Mouse (Mus musculus) thymus, adult 2 months (tissue): Measurements from ENCODE around the gene Stk11. TPM values are rescaled to one million over a fixed set of nuclear protein-coding genes. Genes with fewer than 3 reads are reported as not detected.

Experiments used
- DNase-seq: peaks from one replicate; pipeline ENCODE4 v3.0.0; 2021
- H3K27ac ChIP-seq: fragments of 200-500 bp; 2 replicates; pipeline ENCODE4 v1.5.1; 2012; ENCODE audit warnings: low read length, control low read depth; ENCODE audit not compliant: control insufficient read depth, insufficient read depth
- H3K27me3 ChIP-seq: fragments of 200-500 bp; 2 replicates; pipeline ENCODE4 v1.6.1; 2012; ENCODE audit warnings: mild to moderate bottlenecking, low read length, moderate library complexity, mixed read lengths; ENCODE audit not compliant: control insufficient read depth, insufficient read depth
- H3K36me3 ChIP-seq: fragments of 200-500 bp; 2 replicates; pipeline ENCODE4 v1.6.1; 2012; ENCODE audit warnings: mild to moderate bottlenecking, low read length, moderate library complexity; ENCODE audit not compliant: control insufficient read depth, insufficient read depth
- H3K4me1 ChIP-seq: fragments of 200-500 bp; replicated peaks from 2 replicates; pipeline ENCODE4 v1.6.1; 2012; ENCODE audit warnings: low read length; ENCODE audit not compliant: control insufficient read depth, insufficient read depth
- H3K4me3 ChIP-seq: fragments of 200-500 bp; 2 replicates; pipeline ENCODE4 v1.5.1; 2012; ENCODE audit warnings: mild to moderate bottlenecking, low read length, control low read depth, moderate library complexity; ENCODE audit not compliant: control insufficient read depth, insufficient read depth
- CTCF ChIP-seq: fragments of 200-500 bp; IDR thresholded peaks from 2 replicates; pipeline ENCODE4 v1.5.1; 2012; ENCODE audit warnings: mild to moderate bottlenecking, control low read depth, low read length, moderate library complexity, borderline replicate concordance; ENCODE audit not compliant: control insufficient read depth, poor library complexity, insufficient read depth; ENCODE audit errors: extremely low read depth
- POLR2A ChIP-seq: fragments of 200-500 bp; IDR thresholded peaks from 2 replicates; pipeline ENCODE4 v1.6.1; 2012; ENCODE audit warnings: mild to moderate bottlenecking, low read length, control low read depth, moderate library complexity; ENCODE audit not compliant: control insufficient read depth, poor library complexity, insufficient read depth; ENCODE audit errors: extremely low read depth
- WGBS: fragments of 180-500 bp; shearing (Covaris S2); methylation state at CpG from one replicate; pipeline ENCODE4 v1.1.7; 2018; 5-methylcytosine and 5-hydroxymethylcytosine counted together
- polyA plus RNA-seq: library from polyadenylated mRNA; depleted of rRNA; stranded (reverse); fragments of >200 nt; gene quantifications from 2 replicates; pipeline ENCODE4 v1.2.3, GENCODE M21; 2012

The Stk11 gene
- polyA plus RNA-seq, 1 experiment = 270 TPM

- H3K36me3 ChIP-seq = no peaks in the 10 kb centered on the region
- TF ChIP-seq POLR2A (no peak), CTCF (no peak)
- no peaks in the 10 kb centered on the region for H3K27me3 ChIP-seq
- WGBS = 3% methylated on average over 30 of the region's 30 CpGs
- H3K4me1 ChIP-seq = peaks cover 29% of the 10 kb centered on the region
- DNase-seq = no peak
- peak overlapping the region; percentile 50 for H3K27ac ChIP-seq
- peak overlapping the region; percentile 73 for H3K4me3 ChIP-seq
Observed at GRCm38 (mm10) chr10:80116927-80117691, 1.5 kb downstream of the Stk11 start.

- H3K36me3 ChIP-seq = no peaks in the 10 kb centered on the region
- no peaks in the 10 kb centered on the region for H3K27me3 ChIP-seq
- 3% methylated on average over 1 of the region's 1 CpGs for WGBS
- H3K4me1 ChIP-seq = peaks cover 29% of the 10 kb centered on the region
- no peak for DNase-seq
- peak overlapping the region; percentile 73 for H3K4me3 ChIP-seq
- TF ChIP-seq CTCF (no peak), POLR2A (0 out of 2 replicates have a peak, but pooled peaks have one; percentile 29)
- H3K27ac ChIP-seq = peak overlapping the region; percentile 50
Observed at GRCm38 (mm10) chr10:80117736-80118135, 2.1 kb downstream of the Stk11 start.

DNA sequence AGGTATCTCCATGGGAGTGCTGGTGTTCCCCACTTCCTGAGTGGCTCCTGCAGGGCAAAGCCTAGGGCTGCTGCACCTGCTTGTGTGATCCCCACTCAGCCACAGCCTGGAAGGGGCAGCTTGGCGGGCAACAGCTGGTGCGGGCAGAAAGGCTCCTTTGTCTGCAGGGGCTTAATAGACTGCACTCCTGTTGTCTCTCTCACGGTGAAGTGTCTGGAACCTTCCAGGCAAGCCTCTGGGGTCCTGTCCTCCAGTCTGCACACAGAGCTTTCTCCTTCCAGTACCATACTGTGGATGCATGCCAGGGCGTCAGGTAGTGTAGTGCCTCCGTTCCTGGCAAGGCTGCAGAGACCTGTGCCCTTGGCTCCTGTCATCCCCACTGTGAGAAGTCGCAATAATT, 2.9 kb downstream of the Stk11 start:
- Histone ChIP-seq H3K4me1 (peaks cover 29% of the 10 kb centered on the region), H3K36me3 (no peaks in the 10 kb centered on the region), H3K4me3 (no peak overlapping the region), H3K27me3 (no peaks in the 10 kb centered on the region), H3K27ac (0 out of 2 replicates have a peak overlapping the region, but pooled peaks have one; percentile 1)
- TF ChIP-seq CTCF = no peak
- no peak for TF ChIP-seq POLR2A
- 43% methylated on average over 6 of the region's 6 CpGs for WGBS
- no peak for DNase-seq

- peaks cover 25% of the 10 kb centered on the region for H3K4me1 ChIP-seq
- DNase-seq = no peak
- TF ChIP-seq CTCF (no peak), POLR2A (no peak)
- WGBS = 81% methylated on average over 2 of the region's 2 CpGs
- no peaks in the 10 kb centered on the region for H3K36me3 ChIP-seq
- no peak overlapping the region for H3K4me3 ChIP-seq
- H3K27ac ChIP-seq = no peak overlapping the region
- H3K27me3 ChIP-seq = no peaks in the 10 kb centered on the region
Observed at GRCm38 (mm10) chr10:80120146-80120545, 4.5 kb downstream of the Stk11 start.

GRCm38 (mm10) chr10:80121639-80122038, 6.0 kb downstream of the Stk11 start:
- Histone ChIP-seq H3K27ac (no peak overlapping the region), H3K27me3 (no peaks in the 10 kb centered on the region), H3K4me1 (peaks cover 24% of the 10 kb centered on the region), H3K36me3 (peaks cover 8% of the 10 kb centered on the region), H3K4me3 (no peak overlapping the region)
- WGBS = 80% methylated on average over 2 of the region's 2 CpGs
- DNase-seq = no peak
- no peak for TF ChIP-seq POLR2A

GRCm38 (mm10) chr10:80123932-80124562, 8.4 kb downstream of the Stk11 start:
- no peak overlapping the region for H3K4me3 ChIP-seq
- H3K4me1 ChIP-seq = 0 out of 2 replicates have a peak, but pooled peaks cover 1% of the 10 kb centered on the region
- peaks cover 25% of the 10 kb centered on the region for H3K36me3 ChIP-seq
- no peak for DNase-seq
- 99% methylated on average over 9 of the region's 9 CpGs for WGBS
- no peaks in the 10 kb centered on the region for H3K27me3 ChIP-seq
- TF ChIP-seq POLR2A = no peak
- no peak for TF ChIP-seq CTCF
- no peak overlapping the region for H3K27ac ChIP-seq
